Mouse (Mus musculus): ENCODE data around the gene Mcpt9.

GRCm38 (mm10) chr14:56019446-56019845 is 10.8 kb downstream of the Mcpt9 start:
- TF ChIP-seq CTCF (IDR thresholded peaks at IDR 0.05), result no peak
- no peak for TF ChIP-seq POLR2A (IDR thresholded peaks at IDR 0.05; ENCODE audit: insufficient read depth, low read depth, low read length)
- no peak for TF ChIP-seq EP300 (IDR thresholded peaks at IDR 0.05; ENCODE audit: insufficient read depth, low read depth, low read length)
